Mouse (Mus musculus) left cerebral cortex, adult 18-20 months (tissue): Measurements from ENCODE around the gene Arsg. TPM values are rescaled to one million over a fixed set of nuclear protein-coding genes. Genes with fewer than 3 reads are reported as not detected.

ENCODE experiments used
- DNase-seq, 2 experiments: peaks; one replicate each; pipeline ENCODE4 v3.0.0; 2021 to 2022; ENCODE audit warnings: low spot score in 2 of 2, mixed read lengths in 1 of 2
- long read RNA-seq, 2 experiments: library from polyadenylated mRNA; stranded (forward); transcript quantifications; one replicate each; pipeline ENCODE4 v2.0.0; 2021
- total RNA-seq, 2 experiments: library from RNA; stranded (reverse); gene quantifications; 2 replicates each; pipeline ENCODE4 v1.2.3; 2021

Gene Arsg
- total RNA-seq = 10 to 100 TPM; 12.0 to 14.7 TPM
- long read RNA-seq, experiment 1, partial matches to known transcripts = 5 of 17 reads
- long read RNA-seq, experiment 1, other reads (novel, unspliced or antisense) = 10 of 17 reads
- long read RNA-seq, experiment 2, transcript Arsg-203 (12 exons, 3,232 nt) = major isoform, 6 of 14 reads
- long read RNA-seq, experiment 2, partial matches to known transcripts = 1 of 14 reads
- long read RNA-seq, experiment 2, other reads (novel, unspliced or antisense) = 7 of 14 reads

DNA sequence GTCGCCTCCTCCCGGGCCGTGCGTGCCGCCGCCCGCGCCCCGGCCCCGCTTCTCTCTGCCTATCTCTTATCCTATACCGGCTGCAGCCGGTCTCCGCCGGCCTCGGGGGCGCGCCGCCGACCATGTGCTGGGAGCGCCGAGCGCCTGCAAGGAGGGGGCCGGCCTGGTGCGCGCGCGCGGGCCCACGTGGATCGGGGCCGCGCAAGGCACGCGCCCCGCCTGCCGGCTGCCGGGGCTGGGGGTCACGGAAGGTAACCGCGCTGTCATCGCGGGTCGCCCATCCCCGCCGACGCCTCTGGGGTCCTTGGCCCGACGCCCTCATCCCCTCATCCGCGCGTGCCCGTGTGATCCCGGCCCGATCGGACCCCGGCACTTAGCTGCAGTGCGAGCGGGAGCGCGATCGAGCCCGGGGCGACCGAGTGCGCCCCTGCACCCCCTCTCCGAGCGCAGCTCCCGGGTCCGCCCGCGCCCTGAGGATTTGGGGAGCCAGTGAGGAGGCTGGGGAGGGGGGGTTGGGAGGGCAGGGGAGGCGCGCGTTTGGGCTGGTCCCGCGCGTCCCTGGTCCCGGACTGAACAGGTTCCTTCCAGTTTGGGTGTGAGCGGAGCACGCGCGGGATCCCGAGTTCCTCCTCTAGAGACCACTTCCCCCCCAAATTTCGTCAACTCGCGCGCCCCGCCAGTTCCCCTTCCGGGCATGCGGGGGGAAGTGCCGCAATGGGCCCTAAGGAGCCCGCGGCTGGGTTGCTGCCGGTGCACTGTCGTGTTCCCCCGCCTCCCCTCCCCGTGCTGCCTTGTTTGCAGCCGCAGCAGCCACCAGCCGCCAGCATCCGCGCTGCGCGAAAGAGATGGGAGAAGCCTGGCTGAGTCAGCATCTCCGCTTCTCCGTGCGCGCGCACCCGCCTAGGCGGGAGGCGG lies at the start of gene Arsg, which contains the start of gene Slc16a6:
Arsg (plus strand) TSS at position 204 of the 915 bp plus-strand sequence.
Slc16a6 (minus strand) TSS at position 428 of the 915 bp plus-strand sequence.
- DNase-seq = peak; percentile 85 to 88

DNA sequence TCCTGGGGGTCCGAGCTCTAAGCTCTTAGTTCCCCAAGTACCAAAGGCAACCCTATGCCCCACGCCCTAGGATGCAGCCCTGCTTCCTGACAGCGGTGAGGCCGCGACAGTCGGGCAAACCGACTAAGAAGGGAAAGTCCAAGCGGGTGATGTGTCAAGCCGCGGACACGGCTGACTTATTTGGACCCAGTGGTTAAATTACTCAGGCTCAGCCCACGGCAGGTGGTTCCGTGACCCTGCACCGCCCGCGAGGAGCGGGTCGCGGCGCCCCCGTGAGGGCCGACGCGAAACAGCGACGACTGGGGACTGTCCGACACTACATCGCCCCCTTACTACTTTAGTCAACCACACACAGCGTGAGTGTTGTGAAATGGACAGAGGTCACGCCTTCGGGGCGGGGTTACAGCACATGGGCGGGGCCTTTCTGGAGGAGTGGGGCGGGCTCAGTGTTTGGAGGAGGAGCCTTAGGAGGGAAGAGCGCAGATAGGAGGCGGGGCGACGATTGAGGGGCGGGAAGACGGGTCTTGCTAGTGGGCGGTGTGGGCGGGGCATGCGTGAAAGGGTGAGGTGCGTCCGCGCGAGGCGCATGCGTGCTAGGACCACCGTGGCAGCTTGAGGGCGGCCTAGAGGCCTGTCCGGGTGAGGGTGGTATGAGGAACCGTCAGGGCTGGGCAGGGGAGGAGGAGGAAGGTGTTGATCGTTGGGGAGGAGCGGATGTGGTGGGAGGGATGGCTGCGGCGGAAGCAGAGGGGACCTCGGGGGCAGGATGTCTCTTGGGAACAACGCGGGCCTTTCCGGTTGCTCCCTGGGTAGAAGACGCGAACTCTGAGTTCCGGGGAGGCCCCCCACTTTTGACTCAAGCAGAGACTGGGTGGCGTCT lies 47.5 kb upstream of the Arsg start, which contains the start of gene Amz2:
Amz2 (plus strand) TSS at position 555 of the 880 bp plus-strand sequence.
- DNase-seq = peak; percentile 97 to 98

DNA sequence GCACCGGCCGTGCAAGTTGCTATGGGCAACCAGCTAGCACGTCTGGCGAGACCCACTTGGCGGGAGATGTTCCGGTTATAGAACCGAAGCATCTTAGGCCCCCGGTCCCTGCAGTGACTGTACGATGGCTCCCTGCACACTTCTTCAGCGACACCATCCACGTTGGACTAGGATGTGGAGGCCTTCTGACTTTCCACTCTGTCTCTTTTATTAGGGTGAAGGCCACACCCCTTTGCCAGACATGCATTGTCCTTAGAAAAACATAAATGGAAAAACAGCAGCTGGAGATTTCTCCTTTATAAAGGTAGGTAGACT lies 46.9 kb upstream of the Arsg start:
- DNase-seq = no peak

DNA sequence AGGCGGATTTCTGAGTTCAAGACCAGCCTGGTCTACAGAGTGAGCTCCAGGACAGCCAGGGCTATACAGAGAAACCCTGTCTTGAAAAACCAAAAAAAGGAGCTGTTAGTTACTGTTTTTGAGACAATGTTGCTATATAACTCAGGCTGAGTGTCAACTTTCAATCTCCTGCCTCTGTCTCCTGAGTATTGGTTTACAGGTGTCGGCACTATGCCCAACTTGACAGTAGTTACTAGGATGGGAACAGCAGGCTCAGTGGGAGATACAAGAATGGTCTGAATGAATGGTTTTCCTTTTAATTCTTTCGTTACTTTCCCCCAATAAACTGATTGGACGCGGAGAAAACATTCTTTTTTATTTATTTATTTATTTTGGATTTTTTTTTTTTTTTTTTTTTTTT lies 45.8 kb upstream of the Arsg start:
- DNase-seq = no peak

DNA sequence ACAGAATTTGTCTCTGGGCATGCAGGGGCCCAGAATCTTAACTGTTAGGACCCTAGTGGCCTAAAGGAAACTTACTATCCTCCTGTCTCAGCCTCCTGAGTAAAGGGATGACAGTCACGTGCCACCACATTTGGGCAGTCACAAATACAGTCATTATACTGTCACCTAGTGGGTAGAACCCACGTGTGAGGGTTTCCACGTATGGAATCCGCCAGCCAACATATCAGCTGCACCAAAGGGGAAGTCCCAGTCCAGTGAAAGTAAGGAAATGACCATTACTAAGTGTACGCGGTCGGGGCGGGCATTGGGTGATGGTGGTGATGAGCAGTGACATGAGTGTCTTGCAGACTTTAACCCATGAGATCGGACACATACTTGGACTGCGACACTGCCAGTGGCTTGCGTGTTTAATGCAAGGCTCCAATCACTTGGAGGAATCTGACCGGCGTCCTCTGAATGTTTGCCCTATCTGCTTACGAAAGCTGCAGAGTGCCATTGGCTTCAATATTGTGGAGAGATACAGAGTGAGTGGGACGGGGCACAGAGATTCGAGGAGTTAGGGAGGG lies 38.9 kb upstream of the Arsg start:
- no peak for DNase-seq

DNA sequence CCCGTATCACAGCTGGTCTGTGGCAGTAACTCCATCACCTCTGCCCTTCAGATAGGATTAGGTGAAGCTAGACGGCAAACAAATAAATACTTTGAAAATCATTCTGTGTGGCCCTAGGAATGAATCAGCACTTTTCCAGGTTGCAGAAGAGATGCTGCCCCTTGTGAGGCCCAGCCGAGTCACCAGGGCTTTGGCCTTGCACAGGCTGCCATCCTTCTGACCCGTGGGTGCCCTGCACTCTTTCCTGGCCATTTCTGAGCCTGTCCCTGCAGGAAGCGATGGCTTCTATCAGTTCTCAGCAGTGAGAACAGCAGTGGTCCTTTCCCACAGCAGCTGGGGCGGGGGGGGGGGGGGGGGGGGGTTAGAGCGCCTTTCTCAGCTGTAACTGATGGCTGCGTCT lies 36.3 kb upstream of the Arsg start:
- no peak for DNase-seq

DNA sequence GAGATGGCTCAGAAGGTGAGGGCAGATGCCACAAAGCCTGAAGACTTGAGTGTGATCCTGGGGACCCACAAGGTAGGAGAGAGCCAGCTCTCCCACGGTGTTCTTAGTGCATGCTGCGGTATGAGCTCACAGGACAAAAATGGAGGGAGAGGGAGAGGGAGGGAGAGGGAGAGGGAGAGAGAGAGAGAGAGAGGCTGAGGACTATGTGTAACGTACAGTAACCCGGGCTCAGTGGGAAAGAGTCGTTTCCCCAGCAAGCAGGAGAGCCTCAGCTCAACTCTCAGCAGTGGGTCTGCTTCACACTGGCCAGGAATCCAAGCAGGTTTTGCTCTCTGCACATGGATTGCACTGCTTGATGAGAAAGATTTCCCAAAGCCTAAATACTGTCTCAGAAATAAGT lies 34.0 kb upstream of the Arsg start:
- no peak for DNase-seq

DNA sequence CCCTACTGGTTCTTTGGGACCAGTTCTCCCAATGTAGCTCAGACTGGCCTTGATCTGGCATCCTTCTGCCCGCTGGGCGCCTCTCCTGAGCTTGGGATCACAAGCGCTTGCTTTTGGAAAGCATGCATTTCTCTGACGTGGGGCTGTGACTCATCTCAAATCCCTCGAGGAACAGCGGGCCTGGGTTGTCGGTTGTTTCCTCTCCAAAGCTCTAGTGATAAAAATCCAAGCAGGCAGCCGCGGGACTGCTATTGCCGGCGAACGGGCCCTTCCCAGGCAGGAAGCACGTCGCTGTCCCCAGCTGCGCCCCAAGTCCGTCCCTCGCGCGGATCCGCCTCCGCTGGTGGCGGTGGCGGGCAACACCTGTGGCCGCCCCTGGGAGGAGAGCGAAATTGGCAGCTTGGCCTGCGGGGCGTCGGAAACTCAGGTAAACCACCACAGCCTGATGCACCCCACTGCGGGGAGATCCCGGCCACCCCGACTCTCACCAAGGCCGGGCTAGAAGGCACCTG lies 33.3 kb upstream of the Arsg start:
- peak; percentile 53 to 58 for DNase-seq

DNA sequence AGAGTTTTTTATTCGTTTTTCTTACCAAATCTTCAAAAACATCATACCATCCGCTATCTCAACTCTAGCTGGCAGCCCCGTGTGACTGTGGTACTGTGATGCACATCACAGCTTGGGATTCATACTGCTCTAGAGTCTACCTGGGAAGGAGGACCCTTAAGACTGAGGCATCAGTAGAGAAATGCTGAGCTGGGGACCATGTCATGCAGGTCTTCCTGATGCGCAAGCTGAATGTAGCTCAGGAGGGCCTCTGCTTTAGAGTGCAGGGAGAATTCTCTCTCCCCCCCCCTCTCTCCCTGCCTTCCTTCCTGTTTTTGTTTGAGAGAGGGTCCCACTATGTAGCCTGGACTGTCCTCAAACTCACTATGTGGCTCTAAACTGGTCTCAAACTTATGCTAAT lies 32.5 kb upstream of the Arsg start:
- DNase-seq = no peak

DNA sequence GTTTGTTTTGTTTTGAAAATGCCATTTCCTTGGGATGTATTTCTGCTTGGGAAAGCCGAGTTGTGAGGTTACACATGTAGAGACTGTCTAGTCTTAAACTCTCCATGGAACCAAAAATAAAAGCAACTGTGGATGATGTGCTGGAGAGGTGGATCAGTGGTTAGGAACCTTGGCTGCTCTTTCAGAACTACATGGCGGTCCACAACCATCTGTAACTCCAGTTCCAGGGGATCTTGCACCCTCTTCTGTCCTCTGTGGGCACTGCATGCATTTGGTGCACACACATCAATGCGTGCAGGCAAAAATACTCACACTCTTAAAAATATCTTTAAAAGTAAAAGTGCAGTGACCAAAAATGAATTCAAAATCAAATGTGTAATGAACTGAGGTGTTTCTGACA lies 32.1 kb upstream of the Arsg start:
- no peak for DNase-seq

DNA sequence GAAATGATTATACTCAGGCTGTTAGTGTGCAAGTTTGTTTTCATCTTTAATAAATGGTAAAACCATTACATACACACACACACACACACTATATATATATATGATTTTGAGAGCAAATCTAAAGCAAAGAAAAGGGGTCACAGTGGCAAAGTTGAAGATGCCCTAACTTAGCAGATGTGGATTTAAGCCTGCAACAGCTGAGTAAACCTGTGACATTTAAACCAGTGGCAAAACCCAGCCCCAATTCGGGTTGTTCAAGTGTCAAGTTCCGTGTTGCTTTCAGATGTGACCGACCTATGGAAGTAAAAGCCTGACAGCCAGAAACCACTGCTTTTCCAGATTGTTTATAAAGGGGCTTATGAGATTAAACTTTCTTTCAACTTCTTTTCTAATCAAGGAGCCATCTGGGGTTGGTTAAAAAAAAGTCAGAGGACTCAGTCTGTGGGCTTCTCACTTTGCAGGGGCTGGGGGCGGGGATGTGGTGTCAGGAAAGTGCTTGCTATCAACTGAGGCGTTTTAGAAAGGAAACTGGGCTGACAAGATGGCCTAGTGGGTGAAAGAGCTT lies 30.9 kb upstream of the Arsg start:
- DNase-seq = no peak

DNA sequence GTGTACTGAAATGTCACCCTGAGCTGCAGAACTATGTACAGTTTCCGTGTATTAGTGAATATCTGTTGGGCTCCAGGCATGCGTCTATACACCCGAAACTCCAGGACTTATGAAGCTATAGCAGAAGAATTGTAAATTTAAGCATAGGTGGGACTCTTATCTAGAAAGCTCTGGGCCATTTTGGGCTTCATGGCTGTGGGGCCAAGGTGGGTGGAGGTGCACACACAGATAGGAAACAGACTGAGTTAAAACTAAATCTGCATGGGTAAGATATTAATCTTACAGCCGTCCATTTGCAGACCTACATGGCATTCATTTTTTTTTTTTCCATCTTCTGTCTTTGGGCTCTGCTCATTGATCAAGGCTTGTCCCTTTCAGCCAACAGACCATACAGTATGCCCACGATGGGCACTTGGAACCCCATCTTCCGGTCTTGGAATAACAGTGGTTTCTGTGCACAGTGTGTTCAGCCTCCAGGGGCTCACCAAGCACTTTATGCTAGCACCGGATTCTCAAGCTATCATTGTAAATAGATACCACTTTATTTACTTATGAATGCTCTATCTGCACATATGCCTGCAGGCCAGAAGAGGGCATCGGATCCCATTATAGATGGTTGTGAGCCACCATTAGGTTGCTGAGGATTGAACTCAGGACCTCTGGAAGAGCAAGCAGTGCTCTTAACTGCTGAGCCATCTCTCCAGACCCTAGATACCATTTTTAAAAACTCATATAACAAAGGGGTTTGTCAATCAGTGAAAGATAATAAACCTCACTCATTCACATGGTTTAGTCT lies 29.5 kb upstream of the Arsg start:
- DNase-seq = no peak

DNA sequence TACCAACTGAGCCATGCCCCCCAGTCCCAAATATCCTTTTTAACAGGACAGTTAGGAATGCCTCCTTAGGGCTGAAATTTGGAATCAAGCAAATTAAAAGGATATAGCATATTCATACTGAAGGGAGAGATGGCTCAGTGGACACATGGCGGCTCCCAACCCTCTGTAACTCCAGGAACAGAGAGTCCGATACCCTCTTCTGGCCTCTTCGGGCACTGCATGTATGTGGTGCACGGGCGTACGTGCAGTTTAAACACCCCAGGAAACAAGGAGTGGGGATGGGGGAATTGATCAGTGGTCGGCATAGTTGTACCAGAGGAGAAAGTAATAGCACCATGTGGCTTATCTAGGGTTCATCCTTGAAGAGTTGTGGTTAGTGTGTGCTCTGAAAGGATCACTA lies 28.6 kb upstream of the Arsg start:
- DNase-seq = peak in 1 of 2 experiments; percentile 20

DNA sequence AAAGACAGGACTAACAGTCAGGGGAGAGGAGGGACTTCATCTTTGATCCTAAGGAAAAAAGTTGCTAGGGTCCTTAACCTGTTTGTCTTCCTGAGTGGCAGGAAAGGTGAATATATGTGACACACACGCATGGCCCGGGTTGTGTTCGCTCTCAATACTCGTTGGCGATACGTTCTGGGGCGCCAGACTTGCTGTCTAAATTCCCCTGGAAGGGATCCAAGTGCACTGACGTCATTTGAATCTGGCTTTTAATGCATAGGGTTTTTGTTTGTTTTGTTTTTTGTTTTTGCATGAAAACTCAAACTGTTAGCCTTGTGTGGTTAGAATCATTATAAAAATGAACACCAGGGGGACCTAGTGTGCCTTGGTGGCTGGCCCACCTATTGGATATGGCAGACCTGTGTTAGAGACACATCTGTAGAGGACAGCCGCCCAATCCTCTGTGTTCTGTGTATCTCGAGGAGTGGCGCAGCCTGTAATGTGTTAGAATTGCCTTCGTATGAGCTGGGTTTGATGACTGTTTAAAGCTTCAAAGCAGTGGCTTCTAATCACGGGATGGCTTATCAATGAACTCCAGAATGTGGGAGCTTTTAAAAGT lies 27.6 kb upstream of the Arsg start:
- DNase-seq = peak in 1 of 2 experiments; percentile 18

DNA sequence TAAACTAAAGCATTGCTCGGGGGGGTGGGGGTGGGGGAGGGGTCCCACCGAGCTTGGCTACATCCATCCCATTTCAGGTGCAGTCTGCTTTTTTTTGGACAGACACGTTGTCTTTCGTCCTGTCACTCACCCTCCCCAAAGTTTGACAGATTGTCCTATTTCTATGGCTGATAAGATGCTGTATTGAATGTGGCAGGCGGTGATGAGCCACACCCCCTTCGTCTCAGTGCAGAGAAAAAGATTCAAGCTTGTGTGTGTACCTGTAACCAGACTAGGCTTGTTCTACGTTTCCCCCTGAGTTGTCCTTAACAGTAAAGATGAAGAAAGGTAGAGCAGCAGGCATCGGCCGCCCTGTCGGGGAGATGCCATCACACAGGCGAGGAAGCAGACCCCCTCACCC lies 22.0 kb upstream of the Arsg start:
- no peak for DNase-seq

DNA sequence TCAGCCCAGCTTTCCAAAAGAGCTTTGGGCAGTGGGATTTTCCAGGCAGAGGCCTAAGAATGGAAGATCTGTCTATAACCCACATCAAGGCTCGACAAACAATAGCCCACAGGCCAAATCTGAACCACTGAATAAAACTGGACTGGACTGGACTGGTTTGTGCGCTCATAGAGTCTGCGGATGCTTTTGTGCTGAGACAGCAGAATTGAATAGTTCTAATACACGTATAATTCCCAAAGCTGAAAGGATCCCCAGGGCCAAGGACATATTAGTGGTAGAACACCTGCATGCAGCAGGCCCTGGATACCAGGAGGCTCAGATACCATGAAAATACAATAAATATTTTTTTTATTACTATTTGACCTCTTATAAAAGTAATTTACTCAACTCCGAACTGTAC lies 16.9 kb upstream of the Arsg start:
- no peak for DNase-seq

DNA sequence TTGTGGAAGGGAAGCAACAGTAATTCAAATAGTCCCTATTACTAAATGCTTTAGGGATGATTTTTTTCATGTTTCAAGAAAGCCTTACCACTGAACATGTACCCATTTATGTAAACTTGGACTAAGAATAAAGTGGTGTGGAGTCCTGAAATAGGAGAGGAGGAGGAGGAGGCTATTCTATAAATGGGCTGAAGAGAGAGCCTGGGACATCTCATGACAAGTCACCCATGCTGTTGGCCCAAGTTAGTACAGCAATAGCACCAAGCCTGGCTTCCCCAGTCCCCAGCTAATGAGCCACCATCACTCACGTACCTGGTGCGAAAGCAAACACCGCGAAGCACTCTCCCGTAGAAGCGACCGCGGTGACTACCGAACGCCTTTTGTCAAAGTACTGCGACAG lies 15.0 kb upstream of the Arsg start:
- peak in 1 of 2 experiments; percentile 22 for DNase-seq

DNA sequence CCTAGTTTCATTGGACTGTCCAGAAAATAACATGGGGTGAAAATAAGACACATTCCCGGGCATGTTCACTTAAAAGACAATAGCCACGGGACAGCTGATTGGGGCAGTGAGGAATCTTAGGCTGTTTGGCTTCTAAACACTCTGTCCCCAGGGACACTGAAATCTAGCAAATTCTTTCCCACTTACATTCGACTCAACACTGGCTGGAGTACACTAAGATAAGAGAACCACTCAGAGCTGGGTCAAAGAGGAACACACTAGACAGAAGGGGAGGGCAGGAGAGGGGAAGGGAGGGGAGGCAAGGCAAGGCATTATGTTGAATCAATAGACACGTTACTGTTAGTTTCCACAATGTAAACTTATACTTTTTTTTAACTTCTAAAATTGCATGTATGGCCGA lies 12.6 kb upstream of the Arsg start:
- no peak for DNase-seq

DNA sequence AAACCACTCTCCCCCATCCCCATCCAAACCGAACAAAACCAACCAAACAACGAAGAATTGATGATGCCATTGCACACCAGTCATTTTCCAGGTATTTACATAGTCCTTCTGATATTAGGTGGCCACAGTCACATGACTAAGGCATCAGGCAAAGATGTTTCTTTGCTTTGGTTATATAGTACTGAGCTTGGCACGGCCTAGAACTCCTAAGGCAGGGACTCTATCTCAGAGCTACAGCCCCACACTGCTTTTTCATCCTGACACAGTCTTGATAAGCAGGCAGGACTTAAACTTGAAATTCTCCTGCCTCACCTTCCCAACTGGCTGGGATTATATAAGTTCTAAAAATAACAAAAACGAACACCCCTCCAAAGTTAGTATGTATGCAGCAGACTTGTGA lies 8.1 kb upstream of the Arsg start:
- no peak for DNase-seq
